Mouse (Mus musculus): ENCODE measurements at regions not wholly inside any gene's neighbourhood (a gene's known extent, or its start where the extent isn't known, plus 50 kb on each side); places are given as distances from the start of the nearest gene placed in this dataset.

DNA sequence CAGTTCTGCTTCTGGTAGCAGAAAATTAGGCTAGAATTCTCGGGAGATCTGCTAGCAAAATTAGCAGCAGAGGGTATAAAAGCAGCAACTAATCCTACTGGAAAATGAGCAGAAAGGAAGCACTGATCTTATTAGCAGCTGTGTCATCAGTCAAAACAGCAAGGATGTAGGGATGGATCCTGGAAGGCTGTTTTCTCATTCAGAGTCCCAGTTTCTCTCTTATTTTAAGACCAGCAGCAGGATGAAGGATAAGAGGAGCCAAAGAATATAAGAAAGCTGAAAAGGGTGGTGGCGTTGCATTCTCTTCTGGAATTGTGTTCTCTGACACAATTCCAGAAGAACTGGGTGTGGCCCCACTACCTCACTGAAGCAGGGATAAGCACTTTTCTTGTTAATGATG is 123.0 kb upstream of the Pja2 start:
- no peak for TF ChIP-seq ZC3H11A (IDR thresholded peaks at IDR 0.05; ENCODE audit: low read depth, low read length)
- TF ChIP-seq MAZ (IDR thresholded peaks at IDR 0.05; ENCODE audit: low read depth, low read length) = no peak
- TF ChIP-seq UBTF (IDR thresholded peaks at IDR 0.05; ENCODE audit: borderline replicate concordance, insufficient read depth, low read depth, low read length) = no peak
- TF ChIP-seq SIN3A (IDR thresholded peaks at IDR 0.05; ENCODE audit: low read length) = no peak
- TF ChIP-seq CTCF (IDR thresholded peaks at IDR 0.05 in 2 of 3, conservative IDR thresholded peaks at IDR 0.05 in 1 of 3; ENCODE audit: control insufficient read depth in 1 of 3, insufficient read depth in 1 of 3, low read depth in 2 of 3, low read length in 3 of 3, poor library complexity in 1 of 3, severe bottlenecking in 1 of 3) = no peak
